7 mouse cellular contexts compared by ENCODE assay signal in the genomic region with DNA sequence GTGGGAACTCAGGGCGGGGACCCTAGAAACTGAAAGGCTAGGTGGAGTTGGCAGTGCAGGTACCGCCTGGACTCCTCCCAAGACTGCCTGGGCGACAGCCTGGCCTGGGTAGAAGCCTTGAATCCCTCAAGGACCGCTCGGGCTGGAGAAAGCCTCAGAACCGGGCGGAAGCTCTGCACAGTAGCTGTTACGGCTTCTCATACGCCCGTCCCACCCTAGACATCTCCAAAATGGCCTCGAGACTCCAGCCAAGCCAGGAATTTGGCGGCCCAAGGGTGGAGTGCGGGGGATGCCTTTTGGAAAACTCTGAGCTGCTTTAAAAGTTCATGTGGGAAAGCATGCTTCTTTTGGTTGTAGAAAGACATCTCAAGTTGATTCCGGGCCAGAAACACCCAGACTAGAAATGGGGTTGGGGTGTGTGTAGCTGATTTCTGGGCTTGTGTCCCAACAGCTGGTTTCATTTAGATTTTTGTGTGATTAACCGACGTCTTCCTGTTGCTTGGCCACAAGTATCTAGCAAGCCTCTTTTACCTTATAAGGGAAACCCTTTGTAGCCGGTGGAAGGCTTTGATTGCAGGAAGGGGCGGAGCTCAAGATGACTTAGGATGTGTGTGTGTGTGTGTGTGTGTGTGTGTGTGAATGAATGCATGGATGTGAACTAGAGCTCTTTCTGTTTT. TPM values are rescaled to one million over a fixed set of nuclear protein-coding genes. Genes with fewer than 3 reads are reported as not detected.
DNase-seq lines count a peak whose midpoint lies in the region; ATAC-seq lines count a peak whose summit lies in the region.

No protein-coding gene starts in this region.

- H3K27me3 ChIP-seq in hindbrain, embryonic 13.5 days = no peaks in the 10 kb centered on the region
- H3K27me3 ChIP-seq in limb, embryonic 12.5 days = no peaks in the 10 kb centered on the region
- H3K27me3 ChIP-seq in midbrain, embryonic 13.5 days = no peaks in the 10 kb centered on the region

- H3K27ac ChIP-seq in hindbrain, embryonic 13.5 days = peak overlapping the region; percentile 91
- H3K27ac ChIP-seq in limb, embryonic 12.5 days = peak overlapping the region; percentile 100
- H3K27ac ChIP-seq in midbrain, embryonic 13.5 days = peak overlapping the region; percentile 90

- H3K4me1 ChIP-seq in hindbrain, embryonic 13.5 days (replicated peaks) = peaks cover 25% of the 10 kb centered on the region
- H3K4me1 ChIP-seq in limb, embryonic 12.5 days (replicated peaks) = peaks cover 17% of the 10 kb centered on the region
- H3K4me1 ChIP-seq in midbrain, embryonic 13.5 days (replicated peaks) = peaks cover 19% of the 10 kb centered on the region

- 1% methylated on average over 18 of the region's 18 CpGs for WGBS in hindbrain, embryonic 13.5 days
- WGBS in limb, embryonic 12.5 days = under 1% methylated on average over 18 of the region's 18 CpGs
- WGBS in midbrain, embryonic 13.5 days = under 1% methylated on average over 18 of the region's 18 CpGs

- peak; percentile 69 for DNase-seq in MN1 (ENCODE audit: low spot score)
- DNase-seq in brain, adult 2 months (ENCODE audit: low read depth, low spot score) = peak; percentile 68
- DNase-seq in forelimb bud, embryonic 11.5 days (ENCODE audit: low read depth, low spot score) = peak; percentile 81
- peak; percentile 24 to 72 for DNase-seq in spleen, postnatal 10 days (ENCODE audit: low spot score in 2 of 2)

- H3K4me3 ChIP-seq in hindbrain, embryonic 13.5 days = peak overlapping the region; percentile 69
- peak overlapping the region; percentile 82 for H3K4me3 ChIP-seq in limb, embryonic 12.5 days (replicated peaks)
- peak overlapping the region; percentile 84 for H3K4me3 ChIP-seq in midbrain, embryonic 13.5 days (replicated peaks)

- peak overlapping the region; percentile 89 for H3K9ac ChIP-seq in hindbrain, embryonic 13.5 days
- H3K9ac ChIP-seq in limb, embryonic 12.5 days (replicated peaks) = peak overlapping the region; percentile 97
- peak overlapping the region; percentile 92 for H3K9ac ChIP-seq in midbrain, embryonic 13.5 days (replicated peaks)

- ATAC-seq in hindbrain, embryonic 13.5 days (ENCODE audit: low FRiP score) = peak; percentile 8; the same call in 1 of the 2 replicates
- ATAC-seq in limb, embryonic 12.5 days (ENCODE audit: insufficient number of reproducible peaks, insufficient read depth, low FRiP score, low TSS enrichment, low read depth) = peak; percentile 30; the same call in 1 of the 2 replicates
- peak; percentile 21 for ATAC-seq in midbrain, embryonic 13.5 days

- H3K36me3 ChIP-seq in hindbrain, embryonic 13.5 days = peaks cover 29% of the 10 kb centered on the region
- H3K36me3 ChIP-seq in limb, embryonic 12.5 days = peaks cover 36% of the 10 kb centered on the region
- H3K36me3 ChIP-seq in midbrain, embryonic 13.5 days = peaks cover 29% of the 10 kb centered on the region

- H3K4me2 ChIP-seq in hindbrain, embryonic 13.5 days = peak overlapping the region; percentile 91
- peak overlapping the region; percentile 79 for H3K4me2 ChIP-seq in limb, embryonic 12.5 days
- peak overlapping the region; percentile 83 for H3K4me2 ChIP-seq in midbrain, embryonic 13.5 days (replicated peaks)

- H3K9me3 ChIP-seq in hindbrain, embryonic 13.5 days = no peaks in the 10 kb centered on the region
- no peaks in the 10 kb centered on the region for H3K9me3 ChIP-seq in limb, embryonic 12.5 days
- H3K9me3 ChIP-seq in midbrain, embryonic 13.5 days = no peaks in the 10 kb centered on the region

RNA-seq across cellular contexts. Expression of gene Tpm4, which starts 1.7 kb away (rescaled TPM):
- polyA plus RNA-seq in hindbrain, embryonic 13.5 days (2015; fragmentation: Nextera tagmentation; extraction: Ambion mirVana) = 221 and 233 TPM in 2 replicates
- 668 and 683 TPM in 2 replicates for polyA plus RNA-seq in limb, embryonic 12.5 days (2016; fragmentation: Nextera tagmentation; extraction: Ambion mirVana)
- 239 and 247 TPM in 2 replicates for polyA plus RNA-seq in midbrain, embryonic 13.5 days (2015; fragmentation: Nextera tagmentation; extraction: Ambion mirVana)

RNA-seq across cellular contexts. Expression of gene Rab8a, which starts 24.6 kb away (rescaled TPM):
- polyA plus RNA-seq in hindbrain, embryonic 13.5 days (2015; fragmentation: Nextera tagmentation; extraction: Ambion mirVana) = 94.1 and 96.0 TPM in 2 replicates
- polyA plus RNA-seq in limb, embryonic 12.5 days (2016; fragmentation: Nextera tagmentation; extraction: Ambion mirVana) = 117 TPM in 2 replicates
- 104 and 107 TPM in 2 replicates for polyA plus RNA-seq in midbrain, embryonic 13.5 days (2015; fragmentation: Nextera tagmentation; extraction: Ambion mirVana)

RNA-seq across cellular contexts. Expression of gene Olfr374, which starts 29.6 kb away (rescaled TPM):
- 0.05 TPM in 1 of 2 replicates, not detected in the other for polyA plus RNA-seq in hindbrain, embryonic 13.5 days (2015; fragmentation: Nextera tagmentation; extraction: Ambion mirVana)
- polyA plus RNA-seq in limb, embryonic 12.5 days (2016; fragmentation: Nextera tagmentation; extraction: Ambion mirVana) = not detected in 2 replicates
- polyA plus RNA-seq in midbrain, embryonic 13.5 days (2015; fragmentation: Nextera tagmentation; extraction: Ambion mirVana) = not detected in 2 replicates

RNA-seq across cellular contexts. Expression of gene Hsh2d, which starts 53.0 kb away (rescaled TPM):
- polyA plus RNA-seq in hindbrain, embryonic 13.5 days (2015; fragmentation: Nextera tagmentation; extraction: Ambion mirVana) = not detected in 2 replicates
- not detected in 2 replicates for polyA plus RNA-seq in limb, embryonic 12.5 days (2016; fragmentation: Nextera tagmentation; extraction: Ambion mirVana)
- 0.13 TPM in 1 of 2 replicates, not detected in the other for polyA plus RNA-seq in midbrain, embryonic 13.5 days (2015; fragmentation: Nextera tagmentation; extraction: Ambion mirVana)

RNA-seq across cellular contexts. Expression of gene Olfr373, which starts 53.5 kb away (rescaled TPM):
- polyA plus RNA-seq in hindbrain, embryonic 13.5 days (2015; fragmentation: Nextera tagmentation; extraction: Ambion mirVana) = not detected in 2 replicates
- polyA plus RNA-seq in limb, embryonic 12.5 days (2016; fragmentation: Nextera tagmentation; extraction: Ambion mirVana) = not detected in 2 replicates
- 0.05 TPM in 1 of 2 replicates, not detected in the other for polyA plus RNA-seq in midbrain, embryonic 13.5 days (2015; fragmentation: Nextera tagmentation; extraction: Ambion mirVana)

Comparison
In these comparisons a context has a peak if more than half of its experiments do, and no peak if none do; other contexts are left out.
1. Peak in every context shown above with its lines: DNase-seq, ATAC-seq, H3K4me3 ChIP-seq and H3K27ac ChIP-seq.